Comparison of ENCODE assay signal across 10 mouse cellular contexts in the genomic region with DNA sequence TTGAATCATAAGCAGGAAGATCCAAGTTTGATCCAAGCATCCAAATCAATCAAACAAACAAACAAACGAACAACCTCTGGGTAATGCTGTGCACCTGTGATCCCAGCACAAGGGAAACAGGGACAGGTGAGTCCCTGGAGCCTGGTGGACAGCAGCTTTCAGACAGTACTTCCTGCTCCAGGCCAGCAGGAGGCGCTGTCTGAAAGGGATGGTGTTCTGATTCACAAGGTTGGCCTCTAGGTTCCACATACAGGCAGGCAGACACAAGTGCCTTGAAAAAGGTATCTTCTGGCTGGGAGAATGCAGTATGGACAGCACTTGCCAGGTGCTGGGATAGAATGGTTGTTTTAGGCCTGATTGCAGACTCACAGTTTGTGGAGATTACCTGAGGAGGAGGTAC. TPM values are rescaled to one million over a fixed set of nuclear protein-coding genes. Genes with fewer than 3 reads are reported as not detected.
DNase-seq lines count a peak whose midpoint lies in the region; ATAC-seq and TF ChIP-seq lines count a peak whose summit lies in the region.
"Had no signal": no experiment of that assay in that cellular context is flagged by ENCODE, and none has a peak within 500 bp of the region (broad histone marks: within the 10 kb centered on the region; RNA-seq: fewer than 3 reads in every experiment).

No protein-coding gene starts in this region.

- TF ChIP-seq CTCF in brain, embryonic 14.5 days (IDR thresholded peaks at IDR 0.05; ENCODE audit: borderline replicate concordance, extremely low read depth, insufficient read depth, insufficient read length) = peak; percentile 69
- peak; percentile 96 for TF ChIP-seq CTCF in heart, postnatal 0 days (IDR thresholded peaks at IDR 0.05; ENCODE audit: low read depth)

- in situ Hi-C loops in ES-E14 (cut with MboI; ENCODE audit: low sequenced_read_pairs in 2 of 2, unreplicated experiment in 2 of 2) = no loop called here

- H3K9me3 ChIP-seq in ES-E14 (ENCODE audit: control insufficient read depth, insufficient read depth, low read depth, low read length) = no peaks in the 10 kb centered on the region
- no peaks in the 10 kb centered on the region for H3K9me3 ChIP-seq in heart, postnatal 0 days (replicated peaks; ENCODE audit: control insufficient read depth, low read length)
- H3K9me3 ChIP-seq: heart, embryonic 15.5 days; neural tube, embryonic 13.5 days had no signal

- no peak overlapping the region for H3K27ac ChIP-seq in ES-E14 (ENCODE audit: insufficient read depth, low read depth, low read length, poor library complexity, severe bottlenecking)
- H3K27ac ChIP-seq in heart, postnatal 0 days (ENCODE audit: low read depth) = no peak overlapping the region
- H3K27ac ChIP-seq: heart, embryonic 15.5 days; neural tube, embryonic 13.5 days had no signal

- no peaks in the 10 kb centered on the region for H3K27me3 ChIP-seq in heart, postnatal 0 days (ENCODE audit: control insufficient read depth, insufficient read depth, low read length)
- H3K27me3 ChIP-seq: heart, embryonic 15.5 days; neural tube, embryonic 13.5 days had no signal

- TF ChIP-seq EP300 in heart, postnatal 0 days (IDR thresholded peaks at IDR 0.05; ENCODE audit: low read depth) = no peak

- no peaks in the 10 kb centered on the region for H3K4me1 ChIP-seq in ES-E14 (ENCODE audit: control insufficient read depth in 2 of 2, insufficient read depth in 2 of 2, low read length in 2 of 2, poor library complexity in 1 of 2)
- no peaks in the 10 kb centered on the region for H3K4me1 ChIP-seq in heart, postnatal 0 days (ENCODE audit: control insufficient read depth, insufficient read depth)
- H3K4me1 ChIP-seq: heart, embryonic 15.5 days; neural tube, embryonic 13.5 days had no signal

- peak; percentile 63; the same call in 1 of the 2 replicates for ATAC-seq in heart, postnatal 0 days (ENCODE audit: insufficient read depth, low read depth)

- no peak overlapping the region for H3K4me3 ChIP-seq in ES-E14 (ENCODE audit: insufficient read depth in 1 of 2, low read depth in 1 of 2, low read length in 2 of 2, poor library complexity in 1 of 2, severe bottlenecking in 1 of 2)
- H3K4me3 ChIP-seq in heart, postnatal 0 days (ENCODE audit: low read depth, low read length) = no peak overlapping the region
- H3K4me3 ChIP-seq: heart, embryonic 15.5 days; neural tube, embryonic 13.5 days had no signal

- H3K36me3 ChIP-seq in ES-E14 (ENCODE audit: control insufficient read depth, insufficient read depth, low read length, poor library complexity, severe bottlenecking) = no peaks in the 10 kb centered on the region
- H3K36me3 ChIP-seq in heart, postnatal 0 days (replicated peaks; ENCODE audit: control insufficient read depth, insufficient read depth, low read length) = no peaks in the 10 kb centered on the region
- H3K36me3 ChIP-seq: heart, embryonic 15.5 days; neural tube, embryonic 13.5 days had no signal

- no peak for TF ChIP-seq POLR2A in brain, embryonic 14.5 days (IDR thresholded peaks at IDR 0.05; ENCODE audit: borderline replicate concordance, extremely low read depth, insufficient read depth, insufficient read length, poor library complexity, severe bottlenecking)

- peak; percentile 3 to 22 for DNase-seq in left cerebral cortex, adult 18-20 months (ENCODE audit: low spot score in 2 of 2)
- DNase-seq in left cerebral cortex, adult 9 months (ENCODE audit: low spot score in 2 of 2) = no peak
- peak; percentile 75 for DNase-seq in ES-E14 (ENCODE audit: low read depth, low spot score)
- DNase-seq in brain, embryonic 14.5 days (ENCODE audit: low read depth) = peak; percentile 47
- peak; percentile 32 for DNase-seq in heart, postnatal 0 days (ENCODE audit: low spot score)
- DNase-seq in lung, postnatal 14 days = peak; percentile 69
- DNase-seq in spleen, postnatal 36 days (ENCODE audit: low spot score in 2 of 2) = peak; percentile 37
- no peak for DNase-seq in layer of hippocampus, postnatal 36 days

- no peak overlapping the region for H3K9ac ChIP-seq in ES-E14 (ENCODE audit: insufficient read depth, low read depth, low read length, poor library complexity, severe bottlenecking)
- no peak overlapping the region for H3K9ac ChIP-seq in heart, postnatal 0 days (replicated peaks; ENCODE audit: low read depth, low read length)
- H3K9ac ChIP-seq: heart, embryonic 15.5 days; neural tube, embryonic 13.5 days had no signal

- no peak overlapping the region for H3K4me2 ChIP-seq in heart, postnatal 0 days (ENCODE audit: low read depth, low read length)
- H3K4me2 ChIP-seq: heart, embryonic 15.5 days; neural tube, embryonic 13.5 days had no signal

- WGBS in heart, postnatal 0 days = 5% methylated on average over 2 of the region's 2 CpGs

TF ChIP-seq in ES-E14, 5 proteins besides CTCF, POLR2A, EP300 and RAD21:
- TF ChIP-seq CHD2 (IDR thresholded peaks at IDR 0.05; ENCODE audit: low read depth, low read length) (no peak), ZC3H11A (IDR thresholded peaks at IDR 0.05; ENCODE audit: borderline replicate concordance, low read depth, low read length) (0 out of 2 replicates have a peak, but pooled peaks have one; percentile 35), MAFK (IDR thresholded peaks at IDR 0.05; ENCODE audit: insufficient read depth, low read depth, low read length) (no peak), ZNF384 (IDR thresholded peaks at IDR 0.05; ENCODE audit: low read depth, low read length) (no peak), HCFC1 (IDR thresholded peaks at IDR 0.05; ENCODE audit: borderline replicate concordance, insufficient read depth, low read length) (no peak)
TF ChIP-seq in ES-E14: peak in this region for 1.

RNA-seq across cellular contexts. Expression of gene Bnip2, which starts 40.3 kb away (rescaled TPM):
- total RNA-seq in left cerebral cortex, adult 18-20 months (2021) = 10 to 100 TPM; 40.6 to 40.7 TPM
- total RNA-seq in ES-E14 (2012; rRNA removed) = 63.6 and 68.9 TPM in 2 replicates
- 71.6 and 85.3 TPM in 2 replicates for polyA plus RNA-seq in brain, embryonic 14.5 days (2012; rRNA removed)
- 74.2 and 87.2 TPM in 2 replicates for total RNA-seq in heart, postnatal 0 days (2014; rRNA removed; ENCODE audit: low replicate concordance)
- polyA plus RNA-seq in heart, postnatal 0 days (2015; fragmentation: Nextera tagmentation; extraction: Ambion mirVana) = 104 and 107 TPM in 2 replicates
- total RNA-seq in layer of hippocampus, postnatal 36 days (2021) = 10 to 100 TPM; 41.2 to 43.4 TPM

Comparison
In these comparisons a context has a peak if more than half of its experiments do, and no peak if none do; other contexts are left out.
1. DNase-seq: peak in left cerebral cortex, adult 18-20 months (2 of 2), ES-E14 (single experiment), brain, embryonic 14.5 days (single experiment), heart, postnatal 0 days (single experiment), lung, postnatal 14 days (single experiment) and spleen, postnatal 36 days (2 of 2); none in left cerebral cortex, adult 9 months (0 of 2) and layer of hippocampus, postnatal 36 days (0 of 2).